Mouse (Mus musculus) cerebellum, adult 9-10 months (tissue): ENCODE measurements at regions not wholly inside any gene's neighbourhood (a gene's known extent, or its start where the extent isn't known, plus 50 kb on each side); places are given as distances from the start of the nearest gene placed in this dataset.

ENCODE experiments used
- DNase-seq: peaks from one replicate; pipeline ENCODE4 v3.0.0; 2022

DNA sequence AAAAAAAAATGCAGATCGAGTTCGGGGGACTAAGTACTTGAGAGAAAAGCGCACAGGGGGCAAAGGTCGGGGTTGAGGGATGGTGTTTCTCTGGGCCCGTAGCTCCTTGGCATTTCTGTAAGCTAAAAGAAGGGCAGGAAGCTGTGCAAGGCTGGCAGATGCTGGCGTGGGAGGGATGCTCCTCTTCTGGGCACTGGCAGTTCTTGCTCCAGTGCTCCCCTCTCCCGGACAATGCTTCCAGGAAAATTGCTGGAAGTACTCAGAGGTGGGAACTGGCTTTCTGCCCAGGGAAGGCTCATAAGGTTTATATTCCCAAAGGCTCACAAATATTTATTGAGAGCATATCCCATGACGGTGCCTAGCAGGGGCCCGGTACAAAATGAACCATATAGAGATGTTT lies 136.6 kb upstream of the Sdk2 start:
- DNase-seq = no peak

DNA sequence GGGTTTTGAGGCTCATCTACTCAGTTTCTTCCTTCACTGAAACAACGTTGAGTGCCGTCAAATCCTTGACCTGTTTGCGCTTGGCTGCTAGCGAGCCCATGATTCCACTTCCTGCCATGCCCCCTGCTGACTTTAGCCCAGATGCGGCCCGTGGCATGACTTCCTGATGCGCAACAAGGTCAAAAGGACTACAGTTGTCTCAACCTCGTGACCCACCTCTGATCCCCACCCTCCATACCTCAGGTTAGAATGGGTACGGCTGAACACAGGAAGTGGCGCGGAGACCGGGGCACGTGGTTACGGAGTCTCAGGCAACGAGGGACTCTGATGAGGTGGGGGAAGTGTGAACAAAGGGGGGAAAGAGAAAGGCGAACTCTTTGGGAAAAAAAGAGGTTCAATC lies 135.6 kb upstream of the Sdk2 start:
- DNase-seq = no peak

DNA sequence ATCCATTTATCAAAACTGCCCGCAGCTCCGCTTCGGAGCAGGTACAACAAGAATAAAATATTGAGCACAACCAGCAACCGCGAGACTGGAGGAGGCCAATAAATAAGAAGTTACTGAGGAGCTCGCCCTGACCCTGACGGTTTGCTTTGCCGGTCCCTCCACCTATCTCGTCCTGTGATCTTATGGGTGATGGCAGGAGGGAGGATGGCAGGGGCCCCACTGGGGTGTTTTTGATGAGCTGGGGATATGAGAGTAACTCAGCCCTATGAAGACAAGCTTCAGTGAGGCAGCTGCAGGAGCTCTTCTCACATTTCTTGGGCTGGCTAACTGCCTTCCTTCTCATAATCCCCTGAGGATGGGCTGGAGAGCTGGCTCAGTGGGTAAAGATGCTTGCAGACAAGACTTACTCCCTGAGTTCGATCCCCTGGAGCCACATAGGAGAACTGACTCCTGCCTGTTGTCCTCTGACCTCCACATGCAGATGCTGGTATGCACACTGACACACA lies 132.3 kb upstream of the Sdk2 start:
- DNase-seq = no peak

DNA sequence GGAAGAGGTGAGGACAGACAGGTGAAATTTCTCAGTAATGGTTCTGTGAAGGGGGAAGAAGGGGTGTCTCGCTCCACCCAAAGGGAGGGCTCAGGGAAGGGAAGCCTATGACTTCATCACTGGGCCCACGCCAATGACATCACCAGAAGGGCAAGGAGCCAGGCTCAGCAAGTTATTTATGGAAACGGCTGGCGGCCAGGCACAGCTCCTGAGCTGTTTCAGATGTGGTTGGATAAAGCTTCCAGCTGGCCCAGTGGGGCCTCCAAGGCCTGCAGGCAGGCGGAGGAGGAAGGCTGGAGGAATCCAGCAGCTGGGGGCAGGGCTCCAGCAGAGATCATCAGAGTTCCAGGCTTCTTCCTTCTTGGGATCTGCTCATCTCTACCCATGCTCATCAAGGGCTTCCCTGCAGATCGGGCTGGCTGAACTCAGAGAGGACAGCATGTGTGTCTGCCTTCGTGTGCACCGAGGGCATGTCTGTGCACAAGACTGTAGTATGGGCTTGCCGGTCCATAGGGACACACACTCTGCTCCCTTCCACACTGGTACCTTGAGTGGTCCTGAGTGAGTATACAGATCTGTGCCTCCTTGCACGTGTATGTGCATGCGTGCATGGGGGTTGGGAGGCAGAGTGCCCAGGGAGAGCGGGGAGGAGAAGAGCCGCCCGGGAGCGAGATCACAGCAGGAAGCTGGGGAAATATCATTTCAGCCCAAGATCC lies 131.6 kb upstream of the Sdk2 start:
- peak; percentile 87 for DNase-seq

DNA sequence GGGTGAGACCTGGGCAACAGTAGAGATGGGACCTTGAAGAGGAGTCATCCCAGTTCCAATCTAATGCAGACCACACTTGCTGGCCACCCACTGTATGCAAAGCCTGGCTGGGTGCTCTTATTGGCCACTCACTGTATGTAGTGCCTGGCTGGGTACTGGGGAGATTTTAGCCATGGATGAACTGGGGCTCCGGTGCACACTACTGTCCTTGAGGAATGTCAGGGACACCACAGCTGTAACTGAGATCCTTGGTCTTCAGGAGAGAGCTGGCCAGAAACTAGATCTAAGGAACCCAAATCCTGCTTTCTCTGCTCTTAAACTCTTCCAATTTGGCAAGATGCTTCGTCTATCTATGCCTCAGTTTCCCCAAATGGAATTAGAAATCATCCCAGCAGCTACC lies 128.4 kb upstream of the Sdk2 start:
- no peak for DNase-seq

DNA sequence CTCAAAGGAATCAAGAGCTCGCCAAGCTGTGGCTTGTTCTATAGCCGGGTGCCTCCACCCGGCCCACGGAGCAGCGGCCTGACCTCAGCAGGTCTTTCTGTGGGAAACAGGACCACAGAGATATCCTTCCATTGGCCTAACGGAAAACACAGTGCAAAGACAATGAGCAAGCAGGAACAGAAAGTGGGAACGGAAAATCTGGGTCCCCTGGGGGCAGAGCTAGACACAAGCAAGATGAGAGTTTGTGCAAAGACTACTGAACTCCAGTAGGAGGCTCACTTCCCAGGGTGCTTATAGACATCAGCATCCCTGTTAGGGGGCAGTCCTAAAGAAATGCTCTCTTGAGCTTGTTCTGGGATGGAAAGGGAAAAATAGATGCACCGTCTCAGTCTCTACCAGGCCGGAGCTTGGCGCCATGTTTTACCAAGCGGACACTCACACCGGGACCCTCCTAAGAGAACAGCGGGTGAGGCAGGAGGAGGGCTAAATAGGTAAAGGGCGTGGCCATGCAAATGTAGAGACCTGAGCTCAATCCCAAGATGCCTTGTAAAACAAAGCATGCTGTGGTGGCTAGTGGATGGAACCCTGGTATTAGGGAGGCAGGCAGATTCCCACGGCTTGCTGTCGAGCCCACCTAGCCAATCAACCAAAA lies 127.3 kb upstream of the Sdk2 start:
- no peak for DNase-seq

DNA sequence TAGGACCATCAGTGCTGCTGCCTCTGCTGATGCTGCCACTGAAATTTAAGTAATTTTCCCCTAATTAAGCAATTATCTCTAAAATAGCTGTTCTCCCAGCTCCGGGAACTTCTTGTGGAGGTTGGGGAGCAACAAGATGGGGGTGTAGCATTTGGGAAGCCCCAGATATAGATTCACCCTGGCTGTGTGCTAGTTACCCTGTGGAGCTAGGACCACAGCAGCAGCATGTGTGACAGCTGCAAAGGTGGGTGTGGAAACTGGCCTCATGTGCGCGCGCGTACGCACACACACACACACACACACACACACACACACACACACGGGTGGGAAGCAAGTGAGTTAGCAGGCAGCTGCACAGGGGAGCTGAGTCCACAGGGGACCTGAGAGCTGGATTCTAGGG lies 126.2 kb upstream of the Sdk2 start:
- DNase-seq = no peak

DNA sequence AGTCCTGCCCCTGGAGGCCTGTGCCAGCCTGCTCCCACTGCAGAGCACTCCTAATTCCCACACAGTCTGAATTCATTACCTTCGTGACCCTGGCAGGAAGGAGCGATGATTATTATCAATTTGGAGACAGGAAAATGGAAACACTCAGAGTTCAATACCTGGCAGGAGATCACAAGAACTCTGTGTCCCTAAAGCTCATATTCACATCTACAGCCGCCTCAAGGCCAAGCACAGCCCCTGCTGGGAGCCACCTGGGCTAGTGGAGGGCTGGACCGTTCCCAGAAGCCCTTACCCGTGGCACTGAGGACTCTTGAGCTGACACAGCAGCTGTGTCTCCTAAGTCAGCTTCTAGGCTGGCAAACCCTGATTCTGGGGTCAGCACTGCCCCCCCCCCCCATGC lies 124.8 kb upstream of the Sdk2 start:
- no peak for DNase-seq

DNA sequence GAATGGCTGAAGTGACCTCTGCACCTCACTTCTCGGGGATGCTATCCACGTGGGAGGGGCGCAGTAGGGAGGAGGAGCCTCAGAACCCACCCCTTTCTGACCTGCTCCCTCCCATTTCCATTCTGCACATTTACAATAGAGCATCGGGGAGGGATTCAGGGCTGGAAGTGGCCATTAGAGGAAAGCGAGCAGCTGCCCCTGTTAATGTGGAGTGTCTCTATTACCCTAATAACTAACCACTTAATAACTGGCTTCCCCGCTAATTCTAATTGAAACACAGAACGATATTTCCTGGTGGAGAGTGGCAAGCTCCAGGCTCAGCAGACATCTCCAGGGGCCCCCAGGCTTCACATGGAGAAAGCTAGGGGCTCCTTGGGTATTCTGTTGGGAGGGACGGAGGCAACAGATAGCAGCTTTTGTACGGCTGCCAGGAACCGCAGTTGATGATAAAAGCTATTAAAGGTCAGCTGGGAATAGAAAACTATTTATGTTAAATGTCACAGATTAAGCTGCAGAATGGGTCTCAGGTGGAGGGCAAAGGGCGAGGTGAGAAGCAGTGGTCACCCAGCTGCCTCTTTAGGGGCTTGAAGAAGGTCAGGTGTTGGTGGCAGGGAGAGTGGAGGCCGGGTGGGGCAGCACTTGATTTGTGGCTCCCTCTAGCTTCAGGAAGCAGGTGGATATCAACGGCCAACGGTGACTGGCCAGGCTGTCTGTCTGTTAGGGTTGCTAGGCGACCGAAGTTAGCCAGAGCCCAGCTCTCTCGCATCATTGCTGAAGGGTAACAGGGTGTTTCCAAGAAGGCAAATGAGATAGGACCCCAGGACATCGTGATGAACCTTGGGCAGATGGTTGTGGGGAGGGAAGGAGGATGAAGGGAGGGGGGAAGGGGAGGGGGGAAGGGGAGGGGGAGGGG lies 118.4 kb upstream of the Sdk2 start:
- DNase-seq = no peak

DNA sequence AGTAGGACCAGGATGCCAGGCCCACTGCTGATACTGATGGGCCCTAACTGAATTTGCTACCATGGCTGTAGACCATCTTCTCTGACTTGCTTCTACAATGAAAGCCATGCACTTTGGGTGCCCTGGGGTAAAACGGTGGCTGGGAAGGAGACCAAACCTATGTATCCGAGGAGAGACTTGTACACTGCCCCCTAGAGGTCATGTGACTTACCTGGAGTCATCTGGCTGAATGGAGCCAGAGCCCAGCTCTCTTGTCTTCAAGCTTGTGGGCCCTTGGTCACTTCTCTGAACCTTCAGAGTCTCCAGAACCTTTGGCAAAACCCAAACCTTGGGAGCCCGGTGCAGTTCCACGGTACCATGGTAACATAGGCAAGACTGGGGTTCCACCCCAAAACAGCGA lies 117.6 kb upstream of the Sdk2 start:
- no peak for DNase-seq

DNA sequence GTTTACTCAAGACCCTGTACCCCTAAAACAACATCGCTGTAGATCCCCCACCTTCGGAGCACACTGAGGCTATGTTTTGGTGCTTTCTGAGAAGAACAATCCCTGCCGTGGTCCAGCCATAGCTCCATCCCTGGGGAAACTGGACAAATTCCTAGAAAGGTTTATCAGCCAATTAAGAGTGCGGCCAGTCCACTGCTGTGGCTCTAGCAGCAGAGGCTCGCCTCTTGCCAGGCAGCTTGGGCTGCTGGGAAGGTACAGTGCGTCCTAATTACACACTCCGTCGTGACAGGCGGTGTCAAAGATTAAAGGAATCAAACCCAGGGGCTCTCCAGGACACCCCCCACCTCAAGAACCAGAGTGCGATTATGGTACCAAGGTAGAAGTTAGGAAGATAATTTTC lies 116.4 kb upstream of the Sdk2 start:
- peak; percentile 53 for DNase-seq

DNA sequence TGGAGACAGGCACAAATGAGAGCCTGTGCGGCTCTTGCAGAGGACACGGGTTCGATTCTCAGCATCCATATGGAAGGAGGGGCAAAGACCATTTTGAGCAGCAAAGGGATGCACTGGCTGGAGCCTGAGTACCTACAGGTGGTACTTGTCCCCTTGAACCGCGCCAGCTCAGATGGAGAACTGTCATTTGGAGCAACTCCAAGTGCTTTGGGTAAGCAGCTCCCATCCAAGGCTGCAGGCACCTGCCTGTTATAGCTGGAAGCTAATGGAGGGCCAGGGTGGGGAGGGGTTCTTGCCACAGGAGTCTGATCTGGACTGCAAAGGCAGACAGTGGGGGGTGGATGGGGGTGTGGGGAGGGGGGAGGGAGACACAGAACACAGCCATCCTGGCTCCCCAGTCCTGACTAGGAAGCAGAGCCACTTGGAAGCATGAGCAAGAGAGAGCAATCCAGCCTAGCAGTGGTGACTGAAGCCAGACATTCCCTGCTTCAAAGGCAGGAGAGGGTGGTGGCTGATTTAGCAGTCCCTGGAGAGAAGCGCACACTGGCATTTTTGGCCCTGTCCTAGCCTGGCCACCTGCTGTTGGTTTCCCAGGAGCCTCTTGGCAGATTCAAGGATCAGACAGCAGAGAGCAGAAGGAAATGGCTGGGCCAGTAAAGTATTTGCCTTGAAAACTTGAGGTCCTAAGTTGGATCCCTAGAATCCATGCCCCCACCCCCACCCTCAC lies 112.1 kb upstream of the Sdk2 start:
- DNase-seq = peak; percentile 71

DNA sequence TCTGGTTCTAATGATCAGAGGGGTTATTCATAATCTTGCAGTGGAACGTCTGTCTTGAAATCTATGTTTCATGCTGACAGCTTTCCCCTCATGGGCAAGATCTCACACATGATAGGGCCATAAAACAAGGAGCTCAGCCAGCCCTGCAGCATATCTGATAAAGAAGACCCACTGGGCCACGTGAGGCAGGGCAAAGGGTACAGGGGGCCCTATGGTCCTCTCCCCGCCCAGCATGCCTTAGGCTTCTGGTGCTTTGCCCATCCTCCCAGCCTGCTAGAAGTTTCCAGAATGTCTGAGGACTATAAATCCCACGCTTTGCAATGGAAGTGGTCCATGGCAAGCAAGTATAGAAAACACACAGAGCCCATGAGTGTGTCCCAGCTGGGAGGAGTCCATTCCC lies 110.9 kb upstream of the Sdk2 start:
- DNase-seq = no peak

DNA sequence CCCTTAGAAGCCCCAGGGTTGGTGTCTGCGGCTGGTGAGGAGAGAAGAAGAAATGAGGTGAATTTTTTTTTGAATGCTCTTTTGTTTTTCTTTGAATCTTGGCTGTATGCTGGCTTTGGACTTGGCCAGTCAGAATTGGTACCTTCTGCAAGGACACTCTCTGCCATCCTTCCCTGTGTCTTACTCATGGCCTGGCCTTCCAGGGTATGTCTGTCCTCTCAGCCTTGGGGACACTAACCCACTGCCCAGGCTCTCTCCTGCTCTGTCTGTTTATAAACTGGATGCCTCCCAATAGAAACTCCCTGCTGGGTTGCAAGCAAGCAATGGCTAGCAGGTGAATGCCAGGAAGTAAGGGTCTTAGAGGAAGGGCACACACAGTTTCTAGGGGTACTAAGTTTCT lies 110.4 kb upstream of the Sdk2 start:
- DNase-seq = peak; percentile 44

DNA sequence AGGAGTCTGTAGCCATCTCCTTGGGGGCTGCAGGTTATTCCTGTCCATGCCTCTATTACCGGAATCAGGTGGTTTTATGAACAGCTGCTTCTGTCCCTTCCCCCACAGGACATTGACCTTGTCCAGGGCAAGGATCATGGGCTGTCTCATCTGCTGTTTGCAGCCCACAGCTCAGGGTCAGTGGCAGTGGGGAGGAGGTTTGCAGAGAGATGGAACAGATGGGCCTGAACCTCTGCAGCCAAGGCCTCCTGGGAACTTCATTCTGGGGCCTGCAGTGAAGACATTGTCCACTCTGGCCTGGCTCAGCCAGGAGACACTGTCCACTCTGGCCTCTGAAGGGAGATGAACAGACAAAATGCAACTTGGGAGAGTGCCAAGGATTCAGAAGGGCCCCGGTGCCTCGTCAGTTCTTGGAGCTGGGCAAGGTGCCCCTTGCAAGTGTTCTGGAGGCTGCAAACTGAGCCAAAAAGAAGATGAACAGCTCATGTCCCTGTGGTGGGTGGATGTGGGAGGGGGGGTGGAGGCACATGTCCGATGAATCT lies 109.9 kb upstream of the Sdk2 start:
- DNase-seq = peak; percentile 71

DNA sequence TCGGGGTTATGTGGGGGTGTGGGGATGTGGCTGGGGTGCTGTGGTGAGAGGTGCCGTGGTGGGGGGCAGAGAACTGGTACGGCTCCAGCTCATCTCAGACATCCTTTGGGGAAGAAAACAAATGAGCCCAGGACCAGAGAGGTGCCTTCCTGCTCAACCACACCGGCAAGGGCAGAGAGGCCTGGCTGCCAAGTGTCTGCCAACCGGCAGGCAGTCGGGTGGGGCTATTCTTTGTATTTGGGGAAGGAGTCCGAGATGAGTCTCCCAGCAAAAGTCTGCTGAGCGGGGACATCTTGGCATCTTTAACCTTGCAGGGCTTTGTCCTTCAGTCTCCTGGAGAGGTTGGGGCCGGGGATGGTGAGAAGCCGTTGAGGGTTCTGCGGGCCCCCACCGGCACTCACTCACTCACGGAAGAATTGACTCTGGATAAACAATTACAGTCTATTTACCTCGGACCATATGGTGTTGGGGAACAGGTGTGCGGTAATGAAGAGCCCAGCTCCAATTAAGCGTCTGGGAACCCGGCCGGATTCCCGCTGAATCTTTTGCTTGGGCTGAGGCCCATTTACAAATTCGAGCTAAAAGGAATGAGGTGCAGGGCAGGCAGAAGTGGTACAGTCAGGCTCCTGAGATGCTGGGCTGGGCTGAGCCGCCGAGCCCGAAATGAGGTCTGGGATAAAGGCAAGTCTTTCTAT lies 108.7 kb upstream of the Sdk2 start:
- peak; percentile 97 for DNase-seq

DNA sequence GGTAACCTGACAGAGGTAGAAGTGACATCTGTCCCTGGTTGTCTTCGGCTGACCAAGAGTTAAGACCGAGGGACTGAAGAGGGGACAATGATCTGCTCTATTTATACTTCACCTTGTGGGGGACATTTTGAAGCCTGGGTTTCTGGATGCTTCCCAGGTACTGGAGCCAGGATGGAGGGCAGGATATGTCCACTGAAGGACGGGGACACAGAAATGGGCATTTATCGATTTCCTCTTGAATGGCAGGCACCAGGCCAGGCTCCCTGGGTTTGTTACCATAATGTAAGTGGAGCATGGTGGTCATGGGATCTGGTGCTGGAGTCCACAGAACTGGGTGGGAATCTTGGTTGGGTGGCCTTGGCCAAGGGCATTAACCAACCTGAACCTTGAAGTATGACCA lies 108.0 kb upstream of the Sdk2 start:
- DNase-seq = peak; percentile 71

DNA sequence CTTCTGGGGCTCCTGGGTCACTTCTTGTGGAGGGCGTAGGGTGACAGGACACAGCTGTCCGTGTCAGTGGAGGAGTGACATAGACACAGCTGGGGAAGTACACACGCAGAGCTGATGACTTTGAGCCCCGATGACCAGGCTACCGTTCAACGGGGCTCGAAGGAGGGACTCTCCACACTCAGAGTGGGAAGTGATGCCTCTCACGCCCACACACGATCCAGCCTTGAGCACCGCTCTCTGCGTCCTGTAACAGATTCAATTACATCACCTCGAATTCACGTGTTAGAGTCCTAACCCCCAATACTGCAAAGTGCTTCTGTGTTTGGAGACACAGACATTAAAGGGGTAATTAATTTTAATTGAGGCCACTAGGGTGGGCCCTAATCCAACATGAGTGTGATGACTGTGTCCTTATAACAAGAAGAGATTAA lies 101.4 kb upstream of the Sdk2 start:
- no peak for DNase-seq

DNA sequence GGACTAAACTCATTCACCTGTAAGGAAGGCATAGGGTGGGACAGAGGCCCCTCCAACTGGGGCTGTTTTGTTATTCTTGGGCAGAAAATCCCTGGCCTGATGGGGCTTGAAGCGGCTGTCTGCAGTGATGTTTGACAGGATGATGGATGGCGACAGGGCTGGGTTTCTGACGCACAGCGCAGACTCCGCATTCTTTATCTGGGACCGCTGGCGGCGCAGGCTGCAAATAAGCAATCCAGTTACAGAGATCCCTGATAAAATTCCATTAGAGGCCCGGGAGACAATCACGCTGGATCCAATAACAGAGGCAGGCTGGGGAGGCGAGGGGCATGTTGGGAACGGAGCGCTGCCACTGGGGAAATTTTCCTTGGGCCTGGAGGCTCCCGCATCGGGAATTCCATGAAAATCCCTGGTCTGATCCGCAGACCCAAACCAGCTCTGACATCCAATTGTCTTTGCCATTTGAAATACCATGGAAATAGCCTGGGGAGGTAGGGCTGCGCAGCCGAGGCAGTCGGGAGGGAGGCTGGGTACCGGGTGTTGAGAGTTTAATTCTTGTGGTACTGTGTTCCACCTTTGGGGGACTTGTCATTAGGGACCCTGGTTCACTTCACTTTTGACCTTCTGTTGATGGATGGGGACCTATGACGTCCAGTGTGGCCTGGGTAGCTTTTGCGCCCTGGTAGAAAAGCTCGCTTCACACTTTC lies 99.0 kb upstream of the Sdk2 start:
- no peak for DNase-seq

DNA sequence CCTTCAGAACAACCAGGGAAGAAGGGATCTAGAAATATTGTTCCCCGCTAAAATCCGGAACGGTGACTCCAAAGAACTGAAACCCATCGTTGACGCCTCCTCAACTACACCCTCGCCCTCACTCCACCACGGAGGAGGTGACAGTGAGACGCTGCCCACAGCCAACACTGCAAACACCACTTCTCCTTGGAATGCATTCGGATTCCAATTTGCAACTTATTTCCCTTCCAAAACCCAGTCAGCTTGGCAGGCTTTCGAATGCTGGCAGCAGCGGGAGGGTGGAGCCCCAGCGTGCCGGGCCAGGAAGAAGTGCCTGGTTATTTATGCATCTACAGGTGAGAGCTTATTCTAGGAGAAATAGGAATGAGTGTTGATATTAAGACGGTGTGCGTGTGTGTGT lies 85.9 kb upstream of the Sdk2 start:
- DNase-seq = peak; percentile 61

DNA sequence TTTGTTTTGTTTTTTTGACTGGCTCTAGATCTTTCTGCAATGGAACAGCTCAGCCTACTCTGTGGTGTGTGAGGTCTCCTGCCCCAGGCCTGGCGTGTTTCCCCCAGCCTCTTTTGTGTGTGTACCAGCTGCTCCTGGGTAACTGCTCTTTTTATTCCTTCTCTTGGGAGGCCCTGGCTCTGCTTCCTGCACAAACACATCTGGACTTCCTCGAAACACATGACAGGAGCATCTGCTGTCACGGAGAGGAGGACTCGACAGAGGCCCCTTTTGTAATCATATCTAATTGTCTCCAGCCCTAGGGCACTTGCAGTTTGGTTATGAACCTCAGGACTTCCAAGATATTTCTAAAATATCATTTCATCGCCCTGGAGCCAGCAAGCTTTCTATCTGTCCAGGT lies 79.5 kb upstream of the Sdk2 start:
- DNase-seq = no peak
